Mouse (Mus musculus) right cerebral cortex, postnatal 36 days (tissue): ENCODE measurements at regions not wholly inside any gene's neighbourhood (a gene's known extent, or its start where the extent isn't known, plus 50 kb on each side); places are given as distances from the start of the nearest gene placed in this dataset.

Experiments used
- DNase-seq, 2 experiments: peaks; one replicate each; pipeline ENCODE4 v3.0.0; 2022; ENCODE audit warnings: low spot score in 2 of 2, mixed read lengths in 1 of 2

DNA sequence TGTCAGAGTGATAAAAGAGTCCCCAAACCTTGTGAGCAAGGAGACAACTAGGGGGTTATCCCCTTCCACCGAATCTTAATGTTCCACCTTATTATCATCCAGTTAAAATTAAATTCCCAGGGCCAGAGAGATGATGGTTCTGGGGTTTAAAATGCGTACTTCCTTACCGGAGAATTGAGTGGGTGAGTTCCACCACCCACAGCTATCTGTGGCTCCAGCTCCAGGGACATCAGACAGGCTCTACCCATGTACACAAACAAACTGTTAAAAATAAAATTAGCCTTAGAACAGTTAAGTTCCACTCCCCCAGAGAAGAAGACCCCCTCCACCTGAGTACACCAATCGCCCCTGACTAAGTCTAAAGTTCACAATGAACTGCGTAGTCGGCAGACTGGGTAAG is 52.0 kb upstream of the Mgat5 start:
- DNase-seq: no peak

DNA sequence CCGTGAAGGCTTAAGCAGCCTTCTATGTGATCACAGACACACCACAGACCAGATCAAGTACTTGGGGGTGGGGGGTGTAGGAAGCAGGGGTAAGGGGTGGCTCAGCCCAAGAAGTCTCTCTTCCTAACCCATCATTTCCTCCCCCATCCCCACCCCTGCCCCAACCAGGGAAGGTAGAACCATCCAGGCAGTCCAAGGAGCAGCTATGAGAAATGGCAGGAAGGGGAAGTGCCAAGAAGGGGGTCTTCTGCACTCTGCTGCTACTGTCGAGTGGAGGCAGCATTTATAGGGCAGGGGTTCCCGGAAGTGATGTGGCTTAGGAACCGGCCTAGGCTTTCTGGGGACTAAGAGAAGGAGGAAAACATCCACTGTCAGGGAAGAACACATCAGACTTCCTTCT is 69.3 kb upstream of the Mgat5 start:
- DNase-seq: no peak

DNA sequence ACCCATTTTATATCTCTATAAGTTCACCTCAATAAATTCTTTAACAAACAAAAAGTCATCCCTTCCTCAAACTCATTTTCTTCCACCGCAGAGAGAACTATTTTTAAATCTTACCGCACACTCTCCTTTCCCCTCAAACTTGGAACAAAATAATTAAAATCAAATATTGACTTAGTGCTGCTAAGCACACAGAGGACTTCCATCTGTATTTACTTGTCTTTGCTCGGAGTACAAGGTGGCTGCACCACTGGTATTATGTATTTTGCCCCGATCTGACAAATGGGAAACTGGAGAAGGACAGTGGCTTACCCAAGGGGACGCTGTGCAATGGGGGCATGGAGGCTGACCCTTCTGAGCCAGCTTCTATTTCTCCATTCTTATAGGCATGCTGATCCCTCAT is 72.9 kb upstream of the Mgat5 start:
- DNase-seq: no peak

DNA sequence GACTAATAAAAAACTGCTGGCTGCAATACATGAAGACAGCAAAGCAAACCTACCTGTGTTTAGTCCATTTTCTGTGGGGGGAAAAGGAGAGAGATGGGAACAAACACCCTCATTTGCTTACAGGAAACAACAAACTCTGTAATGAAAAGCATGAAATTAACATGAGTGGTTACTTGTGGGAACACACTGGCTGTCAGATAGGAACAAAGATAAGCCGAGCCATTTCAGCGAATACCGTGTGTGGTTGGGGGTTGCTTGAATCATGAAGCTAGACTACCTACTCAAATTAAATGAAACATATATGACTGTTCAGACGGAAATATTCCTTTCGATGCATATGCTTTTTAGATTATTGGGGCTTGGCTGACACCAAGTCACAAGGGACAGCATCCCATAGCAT is 80.0 kb upstream of the Mgat5 start:
- no peak for DNase-seq

DNA sequence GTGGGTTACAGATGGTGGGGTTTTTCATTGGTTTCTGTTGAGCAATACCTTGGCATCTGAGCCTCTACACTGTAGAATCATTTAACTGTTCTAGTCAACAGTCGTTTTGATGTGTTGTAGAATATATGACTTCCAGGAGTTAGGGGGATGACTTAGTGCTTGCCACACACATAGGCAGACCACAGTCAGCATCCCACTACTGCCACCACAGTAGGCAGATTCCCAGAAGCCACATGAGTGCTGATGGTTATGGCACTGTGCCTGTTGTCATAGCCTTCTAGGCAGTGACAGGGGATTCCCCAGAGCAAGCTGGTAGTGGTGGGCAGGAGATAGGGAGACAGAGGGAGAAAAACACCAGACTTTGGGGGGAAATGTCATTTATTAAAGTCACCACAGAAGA is 86.8 kb upstream of the Mgat5 start:
- DNase-seq: no peak

DNA sequence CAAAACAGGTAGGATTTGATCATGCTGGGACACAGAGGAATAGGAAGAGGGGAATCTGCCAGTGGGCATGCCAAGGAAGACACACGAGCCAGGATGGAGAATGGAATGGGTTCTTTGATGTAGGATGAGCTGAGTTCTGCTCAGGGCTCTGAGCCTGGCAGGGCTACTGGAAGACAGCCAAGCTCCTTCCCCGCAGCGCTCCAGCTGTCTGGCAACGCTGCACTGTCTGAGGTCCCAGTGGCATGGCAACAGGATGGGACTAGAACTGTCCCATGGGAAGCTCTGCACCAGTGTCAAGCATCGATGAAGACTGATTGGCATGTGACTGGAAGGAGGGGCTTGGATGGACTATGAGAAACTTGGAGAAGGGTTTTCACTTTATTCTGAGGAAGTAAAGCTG is 97.3 kb upstream of the Mgat5 start:
- peak; percentile 32 to 54 for DNase-seq

DNA sequence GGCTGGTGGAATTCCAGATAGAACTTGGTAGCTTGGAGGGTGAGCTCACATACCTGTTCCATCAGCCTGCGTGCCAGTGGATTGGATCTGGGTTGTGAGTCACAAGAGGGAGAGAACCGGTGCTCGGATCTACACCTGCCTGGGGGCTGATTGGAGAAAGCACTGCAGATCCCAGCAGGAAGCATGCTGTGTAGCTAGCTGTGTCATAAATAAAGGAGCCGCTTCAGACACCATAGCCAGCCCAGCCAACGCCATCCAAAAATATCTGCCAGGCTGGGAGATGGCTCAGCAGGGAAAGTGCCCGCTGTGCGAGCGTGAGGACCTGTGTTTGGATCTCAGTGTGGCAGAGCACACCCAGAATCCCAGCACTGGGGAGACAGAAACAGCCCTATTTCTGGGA is 99.0 kb upstream of the Mgat5 start:
- peak; percentile 58 to 75 for DNase-seq

DNA sequence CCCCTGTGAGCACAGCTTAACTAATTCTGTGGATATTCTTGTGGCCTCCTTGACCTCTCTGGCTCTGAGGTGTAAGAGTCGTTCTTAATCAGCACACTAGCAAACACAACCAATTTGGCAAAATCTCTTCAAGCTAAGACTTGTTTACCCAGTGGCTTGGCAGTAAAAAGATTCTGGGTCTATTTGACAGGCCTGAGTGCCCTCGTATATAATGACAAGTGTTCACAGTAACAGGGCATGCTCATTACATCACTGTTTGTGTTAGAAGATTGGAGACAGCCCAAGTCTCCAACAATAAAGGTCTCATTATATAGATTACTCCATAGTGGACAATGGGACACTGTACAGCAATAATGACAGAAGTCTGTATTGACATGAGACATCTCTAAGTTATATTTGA is 101.2 kb upstream of the Mgat5 start:
- no peak for DNase-seq

DNA sequence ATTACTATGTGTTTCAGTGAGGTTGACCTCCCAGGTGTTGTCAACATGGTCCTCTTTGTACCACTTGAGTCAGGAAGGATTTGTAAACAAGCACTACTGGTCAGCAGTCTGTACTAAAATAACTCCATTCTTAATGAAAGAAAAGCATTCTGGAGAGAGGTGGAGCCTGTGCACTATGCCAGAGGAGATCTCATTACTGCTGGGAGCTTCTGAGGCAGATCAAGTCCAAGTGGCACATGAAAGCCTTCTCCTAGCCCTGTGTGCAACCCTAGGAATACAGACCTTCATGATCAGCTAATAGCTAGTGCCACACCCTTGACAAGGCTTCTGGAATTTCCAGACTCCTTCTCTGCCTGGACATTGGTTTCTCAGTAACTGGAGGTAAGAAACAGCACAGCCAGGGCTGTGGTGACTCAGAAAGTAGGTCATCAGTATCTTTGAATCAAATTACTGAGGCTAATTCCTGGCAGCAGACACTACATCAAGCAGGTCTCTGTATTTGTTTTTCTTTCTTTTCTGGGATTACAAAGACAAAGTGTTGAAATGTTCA is 105.9 kb upstream of the Mgat5 start:
- DNase-seq: no peak

DNA sequence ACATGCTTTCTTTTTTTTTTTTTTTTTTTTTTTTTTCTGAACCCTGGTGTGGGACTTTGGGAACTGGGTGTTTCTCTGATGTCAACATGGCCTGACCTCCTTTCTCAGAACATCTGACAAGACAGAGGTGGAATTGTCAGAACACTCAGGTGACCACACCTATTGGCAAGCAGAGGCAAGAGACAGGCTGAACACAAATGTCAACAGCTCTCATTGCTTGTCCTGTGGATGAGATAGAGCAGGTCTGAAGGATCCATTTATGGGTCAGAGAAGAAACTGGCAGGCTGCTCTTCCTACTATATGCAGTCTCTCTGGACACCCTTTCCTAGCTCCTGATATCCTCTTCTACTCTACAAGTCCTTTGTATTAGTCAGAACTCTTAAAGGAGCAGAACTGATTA is 117.2 kb upstream of the Mgat5 start:
- DNase-seq: no peak

DNA sequence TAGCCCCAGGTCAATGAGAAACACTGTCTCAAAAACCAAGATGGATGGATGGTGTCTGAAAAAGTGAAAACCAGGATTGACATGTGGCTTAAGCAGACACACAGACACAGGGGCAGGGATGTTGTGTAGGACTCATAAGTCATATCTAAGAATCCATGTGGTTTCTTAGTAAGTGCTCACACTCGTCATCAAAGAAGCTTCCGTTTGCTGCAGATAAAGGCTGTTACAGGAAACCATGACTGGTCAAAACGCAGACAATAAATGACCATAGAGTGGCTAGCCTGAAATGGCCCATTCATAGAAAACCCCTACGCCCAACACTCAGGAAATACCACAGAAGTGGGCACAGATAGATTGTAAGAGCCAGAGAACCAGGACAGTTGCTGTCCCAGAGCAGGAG is 118.8 kb upstream of the Mgat5 start:
- DNase-seq: no peak

DNA sequence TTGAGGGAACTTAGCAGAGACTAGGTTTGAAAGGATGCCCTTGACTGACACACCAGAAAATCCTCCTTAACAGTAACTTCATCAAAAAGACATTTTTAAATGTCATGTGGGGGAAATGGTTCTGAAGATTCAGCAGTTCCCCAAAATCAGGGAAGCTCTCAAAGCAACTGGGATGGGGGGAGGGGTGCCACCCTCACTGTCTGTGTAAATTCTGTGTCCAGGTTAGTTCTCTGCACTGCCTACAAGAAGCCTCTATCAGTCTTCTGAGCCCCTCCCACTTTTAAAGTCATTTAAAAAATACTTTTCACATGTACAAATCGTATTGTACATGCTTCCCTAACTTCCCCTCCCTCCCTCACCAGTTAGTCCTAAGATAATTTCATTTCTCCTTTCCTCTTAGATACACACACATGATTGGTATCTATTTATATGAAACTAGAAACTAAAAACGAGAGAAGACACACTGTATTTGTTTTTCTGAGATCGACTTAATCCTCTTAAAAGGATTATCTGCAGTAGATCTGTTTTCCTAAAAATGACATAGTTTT is 121.0 kb upstream of the Mgat5 start:
- DNase-seq: no peak

DNA sequence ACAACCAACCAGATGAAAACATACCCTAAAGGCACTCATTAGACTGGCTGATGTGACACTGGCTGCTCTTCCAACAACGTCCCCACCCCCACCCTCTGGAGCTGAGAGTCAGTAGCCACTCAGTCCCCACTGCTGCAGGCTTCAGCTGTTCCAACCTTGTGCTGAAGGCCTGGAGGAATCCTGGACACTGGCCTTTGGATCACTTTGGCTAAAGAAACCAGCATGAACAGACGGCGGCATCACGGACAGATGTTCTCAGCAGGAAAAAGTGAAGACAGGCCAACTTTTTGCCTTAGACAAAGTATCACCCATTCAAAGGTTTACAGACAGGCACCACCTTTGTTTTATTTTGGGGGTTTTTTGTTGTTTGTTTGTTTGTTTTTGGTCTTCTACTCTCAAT is 125.8 kb upstream of the Mgat5 start:
- no peak for DNase-seq

DNA sequence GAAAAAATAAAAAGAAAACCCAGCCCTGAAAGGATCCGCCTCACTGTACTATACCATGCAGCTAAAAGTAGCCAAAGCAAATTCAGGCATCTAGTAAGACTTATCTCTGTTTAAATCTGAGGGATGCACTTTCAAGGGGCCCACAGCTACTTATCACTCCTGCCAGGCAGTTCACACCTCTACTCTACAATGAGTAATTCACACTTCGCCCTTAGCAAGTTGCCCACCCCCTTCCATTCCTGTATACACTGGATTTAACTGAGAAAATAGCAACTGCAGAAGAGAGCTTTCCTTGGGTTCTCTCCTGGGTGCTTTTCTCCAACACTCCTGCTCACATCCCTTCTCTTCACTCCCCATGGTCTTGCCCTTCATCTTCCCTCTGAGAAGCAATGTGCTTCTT is 142.4 kb upstream of the Mgat5 start:
- peak; percentile 20 to 60 for DNase-seq

DNA sequence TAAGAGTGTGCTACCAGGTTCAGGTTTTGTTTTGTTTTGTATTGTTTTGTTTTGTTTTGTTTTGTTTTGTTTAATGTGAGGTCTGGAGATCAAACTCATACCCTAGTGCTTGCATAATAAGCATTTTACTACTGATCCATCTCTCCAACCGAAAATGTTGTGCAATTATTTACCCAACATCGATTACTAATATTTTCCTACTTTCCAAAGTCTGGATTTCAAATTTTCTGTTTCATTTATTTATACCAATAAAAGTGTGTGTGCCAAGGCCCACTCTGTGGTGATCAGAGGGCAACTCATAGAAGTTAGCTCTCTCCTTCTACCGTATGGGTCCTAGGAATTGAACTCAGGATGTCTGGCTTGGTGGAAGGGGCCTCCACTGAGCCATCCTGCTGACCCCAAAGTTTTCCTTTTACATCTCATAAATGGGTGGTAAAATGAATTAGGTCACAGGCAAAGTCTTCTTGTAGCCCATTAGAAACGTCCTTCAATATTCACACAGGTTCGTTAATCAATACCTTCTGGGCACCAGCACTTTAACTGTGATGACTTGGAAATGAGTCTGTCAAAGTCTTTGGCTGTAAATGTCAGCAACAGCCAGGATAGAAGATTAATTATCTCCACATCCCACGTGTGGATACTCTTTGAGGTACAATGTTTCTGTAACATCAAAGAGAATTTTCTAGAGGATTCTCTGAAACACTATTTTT is 158.9 kb upstream of the Mgat5 start:
- DNase-seq: no peak

DNA sequence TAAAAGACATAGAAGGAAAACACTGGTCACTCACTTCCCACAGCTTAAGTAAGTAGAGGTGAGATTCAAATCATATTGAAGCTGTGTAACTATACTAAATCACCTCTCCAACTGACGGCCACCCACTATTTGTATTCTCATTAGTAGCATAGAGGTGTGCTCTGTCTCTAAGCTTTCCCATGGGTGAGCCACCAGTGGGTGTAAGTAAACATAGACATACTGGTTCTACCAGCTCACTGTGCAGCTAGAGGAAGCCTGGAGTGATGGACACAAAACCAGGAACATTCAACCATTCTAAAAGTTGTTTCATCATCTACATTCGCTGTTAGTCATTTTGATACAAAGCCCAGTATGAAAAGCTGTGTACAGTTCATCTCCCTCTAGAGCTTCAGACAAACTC is 170.1 kb upstream of the Mgat5 start:
- DNase-seq: no peak

DNA sequence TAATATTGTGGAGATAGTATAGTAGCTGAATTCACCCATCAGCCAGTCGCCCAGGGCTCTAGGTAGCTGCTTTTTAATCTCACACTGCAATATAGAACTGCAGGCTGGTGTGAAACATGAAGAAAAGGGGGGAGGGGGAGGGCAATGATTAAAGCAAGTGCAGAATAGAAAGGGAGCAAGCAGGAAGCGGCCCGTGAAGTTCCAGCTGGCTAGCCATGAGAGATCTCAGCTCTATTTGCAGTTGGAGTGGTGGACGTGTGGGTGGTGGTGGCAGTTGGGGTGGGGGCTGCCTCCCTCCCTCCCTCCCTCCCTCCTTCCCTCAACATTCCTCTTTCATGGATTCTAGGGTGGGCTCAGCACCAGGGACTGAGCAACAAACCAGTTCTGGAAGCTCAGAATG is 173.3 kb upstream of the Mgat5 start:
- DNase-seq: no peak

DNA sequence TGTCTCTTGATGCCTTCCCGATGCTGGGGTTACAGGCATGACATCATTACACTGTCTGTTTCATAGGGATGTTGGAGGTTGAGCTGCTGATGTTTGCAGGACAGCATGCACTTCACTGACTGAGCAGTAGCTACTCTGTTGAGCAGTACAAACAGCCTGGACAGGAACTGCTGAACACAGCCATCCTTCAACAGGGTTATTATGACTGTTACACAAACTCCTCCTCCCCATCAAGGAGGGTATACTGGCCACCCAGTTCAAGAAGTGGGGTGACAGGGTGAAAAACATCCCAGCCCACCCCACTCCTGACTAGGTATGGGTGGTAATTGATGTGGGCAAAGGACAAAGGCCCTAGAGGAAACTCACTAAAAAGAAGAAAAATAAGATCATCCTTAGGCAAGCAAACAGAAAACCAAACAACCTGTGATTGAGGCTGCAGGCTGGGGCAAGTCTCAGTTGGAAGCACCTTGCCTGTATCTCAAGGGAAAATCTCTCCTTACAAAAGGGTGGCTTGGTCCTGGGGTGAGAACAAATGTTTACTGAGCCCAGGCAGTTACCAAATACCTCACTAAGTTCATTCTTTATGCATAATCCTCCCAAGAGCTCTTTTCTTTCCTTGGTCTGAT is 175.8 kb upstream of the Mgat5 start:
- no peak for DNase-seq

DNA sequence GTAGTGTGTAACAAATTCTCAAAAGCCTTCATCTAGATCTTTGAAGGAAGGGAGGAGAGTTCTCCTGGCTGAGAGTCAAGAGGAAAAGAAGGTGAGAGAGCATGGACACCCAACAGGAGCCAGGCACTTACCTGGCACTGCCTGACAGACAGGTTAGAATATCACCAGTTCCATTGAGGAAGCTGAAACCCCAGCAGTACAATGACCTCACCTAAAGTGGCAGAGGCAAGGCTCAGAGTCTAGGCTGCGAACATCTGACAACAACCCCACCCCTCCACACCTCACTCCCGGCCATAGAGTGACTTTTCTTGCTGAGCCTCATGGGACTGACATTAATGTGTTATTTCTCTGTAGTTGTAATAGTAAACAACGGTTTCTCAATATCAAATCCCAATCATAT is 181.7 kb upstream of the Mgat5 start:
- DNase-seq: no peak

DNA sequence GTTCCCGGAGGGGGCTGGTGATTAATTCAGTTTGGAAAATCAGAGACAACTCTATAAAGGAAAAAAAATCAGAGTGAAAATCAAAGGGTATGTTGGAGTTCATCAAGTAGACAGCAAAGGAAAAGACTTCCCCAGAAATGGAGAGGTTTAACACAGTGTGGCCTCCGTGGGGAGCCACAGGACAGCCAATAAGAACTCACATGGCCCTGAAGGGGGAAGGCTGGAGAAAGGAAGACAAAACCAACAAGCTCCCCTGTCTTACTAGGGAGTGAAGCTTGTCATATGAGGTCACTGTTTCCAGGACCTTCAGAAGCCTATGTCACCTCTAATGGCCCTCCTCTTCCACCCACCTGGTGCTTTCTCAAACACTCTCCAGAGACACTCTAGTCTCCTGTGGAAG is 187.1 kb upstream of the Nckap5 start:
- peak in 1 of 2 experiments; percentile 10 for DNase-seq

DNA sequence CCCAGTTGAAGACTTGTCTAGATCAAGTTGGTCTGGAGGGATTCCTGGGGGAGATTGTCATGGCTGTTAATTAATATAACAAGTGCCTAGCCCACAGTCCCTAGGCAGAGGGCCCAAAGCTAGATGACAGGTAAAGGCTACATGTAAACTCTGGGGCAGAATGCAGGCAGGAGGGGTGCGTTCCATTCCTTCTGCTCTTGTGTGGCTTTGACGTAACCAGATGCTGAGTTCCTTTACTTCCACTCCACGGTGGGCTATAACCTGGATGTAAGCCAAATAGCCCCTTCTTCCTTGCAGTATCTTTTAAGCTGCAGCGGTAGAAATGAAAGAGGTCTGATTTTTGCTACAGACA is 185.3 kb upstream of the Nckap5 start:
- DNase-seq: no peak

DNA sequence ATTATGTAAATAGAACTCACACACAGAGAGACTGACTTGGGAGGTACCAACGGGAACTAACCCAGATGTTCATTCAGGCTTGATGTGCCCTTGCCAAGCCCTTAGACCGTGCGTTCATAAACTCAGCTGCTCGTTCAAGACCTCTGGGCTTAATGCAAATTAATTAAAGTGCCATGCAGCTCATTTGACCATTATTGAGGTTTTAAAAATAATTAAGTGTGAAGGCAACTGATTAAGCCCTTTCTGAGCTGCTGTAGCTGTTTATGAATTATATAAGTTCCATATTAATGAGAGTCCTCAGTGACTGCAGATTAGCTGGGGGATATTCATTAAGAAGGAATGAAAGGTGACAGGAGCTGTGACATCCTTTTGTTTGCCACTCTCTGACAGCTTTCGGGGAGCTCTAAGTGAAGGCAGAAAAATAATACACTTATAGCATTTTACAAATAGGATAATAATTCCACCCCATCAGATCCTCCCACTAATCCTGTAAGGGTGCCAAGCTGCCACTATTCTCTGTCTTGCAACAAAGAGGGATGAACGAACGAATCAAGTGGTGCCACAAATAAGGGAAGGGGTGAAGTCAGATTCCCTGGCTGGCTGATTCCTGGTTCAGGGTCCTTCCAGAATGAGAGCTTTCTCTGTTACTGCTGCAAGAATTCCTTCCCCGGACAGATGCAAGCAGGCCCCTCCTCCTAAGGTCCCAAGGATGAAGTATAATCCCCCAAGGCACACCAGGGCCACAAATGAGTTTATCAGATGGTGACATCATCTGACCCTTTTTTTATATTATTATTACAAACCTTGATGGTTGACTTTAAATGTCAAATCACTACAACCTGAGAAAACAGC is 184.7 kb upstream of the Nckap5 start:
- no peak for DNase-seq

DNA sequence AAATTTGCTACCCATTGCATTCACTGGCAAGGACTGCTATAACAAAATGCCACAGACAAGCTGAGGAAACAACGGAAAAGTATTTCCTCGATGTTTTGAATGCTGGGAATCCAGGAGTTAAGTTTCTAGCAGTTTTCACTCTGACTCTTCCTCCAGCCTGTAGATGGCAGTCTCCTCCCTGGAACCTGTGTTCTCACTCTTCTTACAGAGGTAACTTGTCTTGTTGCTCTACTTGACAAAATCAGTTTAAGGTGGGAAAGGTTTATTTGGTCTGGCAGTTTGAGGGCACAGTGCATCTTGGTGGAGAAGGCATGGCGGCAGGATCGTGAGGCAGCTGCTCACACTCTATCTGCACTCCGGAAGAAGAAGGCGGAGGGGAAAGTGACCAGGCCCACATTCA is 181.3 kb upstream of the Nckap5 start:
- DNase-seq: no peak
